Mouse (Mus musculus) myocyte (in vitro differentiated cells): ENCODE measurements around the gene Gm498. TPM values are rescaled to one million over a fixed set of nuclear protein-coding genes. Genes with fewer than 3 reads are reported as not detected.
A peak's percentile ranks its signal among the peaks of the same experiment; 100 is the strongest.

Source experiments
- H3K27me3 ChIP-seq: one replicate; pipeline ENCODE4 v1.6.1; 2011; ENCODE audit not compliant: control insufficient read depth, insufficient read depth, insufficient read length
- H3K36me3 ChIP-seq: one replicate; pipeline ENCODE4 v1.6.1; 2011; ENCODE audit not compliant: control insufficient read depth, insufficient read depth
- H3K4me2 ChIP-seq: one replicate; pipeline ENCODE4 v1.6.1; 2011; ENCODE audit warnings: low read depth, control low read depth
- H3K4me3 ChIP-seq: one replicate; pipeline ENCODE4 v1.5.1; 2011; ENCODE audit warnings: mild to moderate bottlenecking, control low read depth, moderate library complexity
- H3K79me2 ChIP-seq: one replicate; pipeline ENCODE4 v1.6.1; 2011; ENCODE audit not compliant: control insufficient read depth, insufficient read depth
- H3ac ChIP-seq: one replicate; pipeline ENCODE4 v1.6.1; 2011; ENCODE audit not compliant: control insufficient read depth, insufficient read length
- CEBPB ChIP-seq: IDR thresholded peaks from 2 replicates; pipeline ENCODE4 v1.6.1; 2011; ENCODE audit warnings: mild to moderate bottlenecking, moderate library complexity; ENCODE audit not compliant: poor library complexity, insufficient read depth, severe bottlenecking
- E2F4 ChIP-seq: IDR thresholded peaks from one replicate; pipeline ENCODE4 v1.6.1; 2011; ENCODE audit warnings: mild to moderate bottlenecking, control low read depth, moderate library complexity; ENCODE audit not compliant: insufficient read depth
- MAX ChIP-seq: IDR thresholded peaks from one replicate; pipeline ENCODE4 v1.6.1; 2011; ENCODE audit warnings: low read depth, mild to moderate bottlenecking, control low read depth
- MYOD1 ChIP-seq, 3 experiments: IDR thresholded peaks; one replicate each; pipeline ENCODE4 v1.6.1; 2011; ENCODE audit warnings: control low read depth in 2 of 3, low read depth in 2 of 3, mild to moderate bottlenecking in 2 of 3, moderate library complexity in 1 of 3; ENCODE audit not compliant: insufficient read length in 2 of 3, control insufficient read depth in 1 of 3
- MYOG ChIP-seq, 3 experiments: IDR thresholded peaks; one replicate each; pipeline ENCODE4 v1.6.1; 2011; ENCODE audit warnings: control low read depth in 2 of 3, low read depth in 2 of 3, mild to moderate bottlenecking in 2 of 3; ENCODE audit not compliant: insufficient read length in 2 of 3, control insufficient read depth in 1 of 3, insufficient read depth in 1 of 3
- POLR2A ChIP-seq: IDR thresholded peaks from one replicate; pipeline ENCODE4 v1.6.1; 2011; ENCODE audit warnings: low read depth, mild to moderate bottlenecking, control low read depth, moderate library complexity; ENCODE audit not compliant: insufficient read length
- POLR2AphosphoS2 ChIP-seq: IDR thresholded peaks from one replicate; pipeline ENCODE4 v1.6.1; 2011; ENCODE audit warnings: low read depth, control low read depth; ENCODE audit not compliant: insufficient read length
- REST ChIP-seq: IDR thresholded peaks from one replicate; pipeline ENCODE4 v1.6.1; 2011; ENCODE audit warnings: mild to moderate bottlenecking, control low read depth, moderate library complexity; ENCODE audit not compliant: insufficient read depth, insufficient read length
- SRF ChIP-seq: IDR thresholded peaks from one replicate; pipeline ENCODE4 v1.6.1; 2011; ENCODE audit warnings: low read depth; ENCODE audit not compliant: control insufficient read depth, insufficient read length
- TCF12 ChIP-seq: IDR thresholded peaks from one replicate; pipeline ENCODE4 v1.6.1; 2011; ENCODE audit warnings: mild to moderate bottlenecking, control low read depth; ENCODE audit not compliant: poor library complexity, insufficient read depth, severe bottlenecking
- TCF3 ChIP-seq: IDR thresholded peaks from one replicate; pipeline ENCODE4 v1.6.1; 2011; ENCODE audit warnings: low read depth, control low read depth; ENCODE audit not compliant: insufficient read length
- USF1 ChIP-seq: IDR thresholded peaks from one replicate; pipeline ENCODE4 v1.6.1; 2011; ENCODE audit warnings: low read depth, mild to moderate bottlenecking, control low read depth, moderate library complexity
- polyA plus RNA-seq: library from polyadenylated mRNA; unstranded; fragments of >200 nt; fragmentation: generic; extraction: Trizol; gene quantifications from one replicate; pipeline ENCODE4 v1.2.1, GENCODE M21; 2012; ENCODE audit warnings: missing spikeins

The Gm498 gene
- polyA plus RNA-seq, 1 experiment: not detected

DNA sequence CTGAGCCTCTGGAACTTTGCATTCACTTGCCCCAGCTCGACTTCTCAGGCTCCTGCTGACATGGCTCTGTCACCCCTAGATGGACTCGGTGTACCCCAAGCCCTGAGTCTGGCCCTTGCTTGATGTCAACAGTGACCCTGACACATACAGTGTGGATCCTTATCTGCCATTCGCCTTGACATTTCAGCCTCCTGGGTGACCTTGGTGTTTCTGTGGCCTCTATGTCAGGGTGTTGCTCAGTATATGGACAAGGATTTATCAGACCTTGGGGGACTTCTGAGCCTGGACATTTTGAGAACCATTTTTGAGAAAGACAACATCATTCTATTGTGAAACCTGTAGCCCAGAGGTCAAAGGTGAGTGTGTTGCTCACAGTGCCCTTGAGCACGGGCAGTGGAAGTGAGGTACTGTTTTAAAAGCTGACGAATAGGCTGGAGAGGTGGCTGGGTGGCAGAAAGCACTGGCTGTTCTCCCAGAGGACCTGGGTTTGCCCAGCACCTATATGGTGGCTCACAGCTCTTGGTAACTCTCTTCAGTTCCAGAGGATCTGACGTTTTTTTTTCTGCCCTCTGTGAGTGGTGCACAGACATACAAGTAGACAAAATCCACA is 33.0 kb upstream of the Gm498 start:
- H3K4me3 ChIP-seq: no peak overlapping the region
- no peak for TF ChIP-seq MYOD1 (IDR thresholded peaks at IDR 0.05; ENCODE audit: control insufficient read depth in 1 of 3, insufficient read length in 2 of 3, low read depth in 2 of 3)
- no peak for TF ChIP-seq POLR2A
- TF ChIP-seq CEBPB: no peak
- no peak for TF ChIP-seq REST
- no peak for TF ChIP-seq SRF
- no peak for TF ChIP-seq POLR2AphosphoS2
- TF ChIP-seq E2F4: no peak
- no peak for TF ChIP-seq MYOG (IDR thresholded peaks at IDR 0.05; ENCODE audit: control insufficient read depth in 1 of 3, insufficient read depth in 1 of 3, insufficient read length in 2 of 3, low read depth in 2 of 3)
- no peak for TF ChIP-seq TCF3
- no peak for TF ChIP-seq USF1
- TF ChIP-seq TCF12: no peak
- TF ChIP-seq MAX: no peak

DNA sequence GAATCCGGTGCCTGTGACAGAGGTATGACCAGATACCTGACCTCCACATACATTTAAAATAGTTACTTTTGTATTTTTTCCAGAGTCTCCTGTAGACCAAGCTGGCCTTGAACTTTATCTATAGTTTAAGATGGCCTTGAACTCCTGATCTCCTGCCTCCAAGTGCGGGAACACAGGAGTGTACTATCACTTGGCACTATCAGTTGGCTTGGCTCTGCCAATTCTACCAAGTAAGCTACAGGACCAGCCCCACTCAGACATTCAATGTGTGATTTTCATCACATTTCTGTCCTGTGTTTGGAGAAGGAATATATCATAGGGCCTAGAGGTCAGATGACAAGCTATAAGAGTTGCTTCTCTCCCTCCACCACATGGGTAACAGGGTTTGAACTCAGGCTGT is 32.3 kb upstream of the Gm498 start:
- Histone ChIP-seq H3K4me3 (no peak overlapping the region), H3ac (no peak overlapping the region), H3K27me3 (no peaks in the 10 kb centered on the region), H3K4me2 (peak overlapping the region; percentile 49), H3K36me3 (peaks cover 21% of the 10 kb centered on the region), H3K79me2 (peaks cover 66% of the 10 kb centered on the region)
- TF ChIP-seq REST (no peak), USF1 (no peak), CEBPB (no peak), E2F4 (no peak), MYOD1 (IDR thresholded peaks at IDR 0.05; ENCODE audit: control insufficient read depth in 1 of 3, insufficient read length in 2 of 3, low read depth in 2 of 3) (no peak), POLR2AphosphoS2 (no peak), MYOG (IDR thresholded peaks at IDR 0.05; ENCODE audit: control insufficient read depth in 1 of 3, insufficient read depth in 1 of 3, insufficient read length in 2 of 3, low read depth in 2 of 3) (no peak), TCF3 (no peak), MAX (no peak), TCF12 (no peak), POLR2A (no peak), SRF (no peak)

More for the DNA sequence above, 33.0 kb upstream of the Gm498 start:
- Histone ChIP-seq H3K79me2 (peaks cover 66% of the 10 kb centered on the region), H3ac (no peak overlapping the region), H3K36me3 (peaks cover 18% of the 10 kb centered on the region), H3K27me3 (no peaks in the 10 kb centered on the region), H3K4me2 (peak overlapping the region; percentile 94)

DNA sequence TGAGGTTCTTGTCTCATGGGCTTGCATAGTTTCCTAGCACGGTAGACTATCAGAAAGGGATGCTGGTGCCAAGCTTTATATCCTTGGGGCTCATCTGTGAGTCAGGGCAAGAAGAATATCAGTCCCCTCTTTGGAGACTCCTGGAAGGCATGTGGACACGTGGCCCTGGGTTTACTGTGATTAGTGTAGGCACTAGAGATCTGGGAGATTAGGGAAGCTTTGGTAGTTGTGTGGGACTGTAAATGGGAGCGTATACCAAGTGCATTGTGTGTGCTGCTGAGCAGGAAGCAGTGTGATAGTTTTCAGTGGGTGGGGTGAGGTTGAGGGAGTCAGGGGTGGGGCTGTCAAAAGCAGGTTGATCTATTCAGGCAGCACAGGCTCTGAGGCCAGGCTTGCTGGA is 31.7 kb upstream of the Gm498 start:
- Histone ChIP-seq H3K79me2 (peaks cover 66% of the 10 kb centered on the region), H3K27me3 (no peaks in the 10 kb centered on the region), H3ac (no peak overlapping the region), H3K36me3 (peaks cover 28% of the 10 kb centered on the region), H3K4me3 (no peak overlapping the region), H3K4me2 (peak overlapping the region; percentile 49)
- TF ChIP-seq CEBPB: no peak
- no peak for TF ChIP-seq MAX
- no peak for TF ChIP-seq TCF12
- TF ChIP-seq REST: no peak
- TF ChIP-seq SRF: no peak
- no peak for TF ChIP-seq POLR2A
- TF ChIP-seq E2F4: no peak
- TF ChIP-seq TCF3: no peak
- no peak for TF ChIP-seq USF1
- no peak for TF ChIP-seq POLR2AphosphoS2
- TF ChIP-seq MYOG (IDR thresholded peaks at IDR 0.05; ENCODE audit: control insufficient read depth in 1 of 3, insufficient read depth in 1 of 3, insufficient read length in 2 of 3, low read depth in 2 of 3): no peak

DNA sequence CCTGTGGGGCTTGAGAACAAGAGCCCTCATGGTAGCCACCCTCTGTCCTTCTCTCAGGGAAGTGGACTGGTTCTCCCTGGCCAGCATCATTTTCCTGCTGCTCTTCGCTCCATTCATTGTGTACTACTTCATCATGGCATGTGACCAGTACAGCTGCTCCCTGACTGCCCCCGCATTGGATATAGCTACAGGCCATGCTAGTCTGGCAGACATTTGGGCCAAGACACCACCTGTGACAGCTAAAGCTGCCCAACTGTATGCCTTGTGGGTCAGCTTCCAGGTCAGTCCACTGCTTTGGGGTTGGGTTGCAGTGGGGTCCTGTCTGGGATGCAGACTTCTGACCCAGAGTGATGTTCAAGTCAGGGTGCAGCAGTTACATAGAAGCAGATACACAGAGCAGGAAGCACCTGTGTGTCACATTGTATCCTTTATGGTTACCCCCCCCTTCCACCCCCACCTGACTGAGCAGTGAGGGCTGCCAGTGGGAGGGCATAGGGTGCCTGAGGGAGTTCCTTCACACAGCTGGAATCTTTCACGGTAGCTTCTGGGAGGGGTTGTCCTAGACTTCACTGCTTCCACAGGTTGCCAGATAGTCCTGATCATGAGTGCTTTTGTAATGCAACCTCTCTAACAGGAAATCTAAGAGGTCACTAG is 28.8 kb upstream of the Gm498 start:
- H3K4me3 ChIP-seq: no peak overlapping the region
- peak in 2 of 3 experiments; percentile 76 to 96 for TF ChIP-seq MYOD1 (IDR thresholded peaks at IDR 0.05; ENCODE audit: control insufficient read depth in 1 of 3, insufficient read length in 2 of 3, low read depth in 2 of 3)
- peak; percentile 50 for TF ChIP-seq USF1
- peak; percentile 43 for TF ChIP-seq TCF12
- TF ChIP-seq REST: no peak
- TF ChIP-seq MYOG (IDR thresholded peaks at IDR 0.05; ENCODE audit: control insufficient read depth in 1 of 3, insufficient read depth in 1 of 3, insufficient read length in 2 of 3, low read depth in 2 of 3): peak; percentile 15 to 88 (median 27)
- peak; percentile 19 for TF ChIP-seq POLR2A
- H3K36me3 ChIP-seq: peaks cover 54% of the 10 kb centered on the region

More for the DNA sequence above, 28.8 kb upstream of the Gm498 start:
- peaks cover 39% of the 10 kb centered on the region for H3K79me2 ChIP-seq
- no peaks in the 10 kb centered on the region for H3K27me3 ChIP-seq
- peak overlapping the region; percentile 38 for H3K4me2 ChIP-seq
- no peak overlapping the region for H3ac ChIP-seq
